Mouse (Mus musculus) kidney, embryonic 16.5 days (tissue): ENCODE results near the gene Pcnx2. TPM values are rescaled to one million over a fixed set of nuclear protein-coding genes. Genes with fewer than 3 reads are reported as not detected.

ENCODE experiments used
- ATAC-seq: fragments of 200-750 bp; cut with Nextera tagmentation; 2 replicates; pipeline ENCODE4 v1.8.0; 2017; ENCODE audit warnings: moderate TSS enrichment; ENCODE audit not compliant: low FRiP score, low TSS enrichment
- H3K27ac ChIP-seq: fragments of 300-500 bp; sonication (generic); 2 replicates; pipeline ENCODE4 v1.5.1; 2014; ENCODE audit warnings: low read length
- H3K27me3 ChIP-seq: fragments of 300-500 bp; sonication (generic); 2 replicates; pipeline ENCODE4 v1.6.1; 2014; ENCODE audit warnings: low read length, control low read depth, mixed read lengths; ENCODE audit not compliant: insufficient read depth
- H3K36me3 ChIP-seq: fragments of 300-500 bp; sonication (generic); 2 replicates; pipeline ENCODE4 v1.6.1; 2014; ENCODE audit warnings: low read length, control low read depth, mixed read lengths; ENCODE audit not compliant: insufficient read depth
- H3K4me1 ChIP-seq: fragments of 300-500 bp; sonication (generic); 2 replicates; pipeline ENCODE4 v1.6.1; 2014; ENCODE audit warnings: low read length, control low read depth, mixed read lengths; ENCODE audit not compliant: insufficient read depth
- H3K4me2 ChIP-seq: fragments of 300-500 bp; sonication (generic); replicated peaks from 2 replicates; pipeline ENCODE4 v1.6.1; 2014; ENCODE audit warnings: low read depth, low read length
- H3K4me3 ChIP-seq: fragments of 300-500 bp; sonication (generic); 2 replicates; pipeline ENCODE4 v1.5.1; 2014; ENCODE audit warnings: mild to moderate bottlenecking, low read length
- H3K9ac ChIP-seq: fragments of 300-500 bp; sonication (generic); replicated peaks from 2 replicates; pipeline ENCODE4 v1.6.1; 2014; ENCODE audit warnings: low read length
- H3K9me3 ChIP-seq: fragments of 300-500 bp; sonication (generic); 2 replicates; pipeline ENCODE4 v1.6.1; 2016; ENCODE audit warnings: low read length, control low read depth
- WGBS: fragments of 180-500 bp; shearing (Covaris S2); extraction: QIAGEN DNeasy Blood & Tissue Kit; methylation state at CpG from one replicate; pipeline ENCODE4 v1.1.7; 2014; 5-methylcytosine and 5-hydroxymethylcytosine counted together
- polyA plus RNA-seq: library from polyadenylated mRNA; unstranded; fragments of >200 nt; fragmentation: Nextera tagmentation; extraction: Ambion mirVana; gene quantifications from 2 replicates; pipeline ENCODE4 v1.2.1, GENCODE M21; 2015

Pcnx2 gene
- polyA plus RNA-seq, 1 experiment from 2014 or later: 0.27 TPM

GRCm38 (mm10) chr8:125905341-125905740 is 7.2 kb upstream of the Pcnx2 start:
- no peak overlapping the region for H3K4me2 ChIP-seq
- 72% methylated on average over 2 of the region's 2 CpGs for WGBS

GRCm38 (mm10) chr8:125902521-125902920 is 4.4 kb upstream of the Pcnx2 start:
- H3K4me1 ChIP-seq: peaks cover 11% of the 10 kb centered on the region
- H3K9ac ChIP-seq: no peak overlapping the region
- H3K27ac ChIP-seq: no peak overlapping the region
- no peak for ATAC-seq
- no peaks in the 10 kb centered on the region for H3K9me3 ChIP-seq
- H3K36me3 ChIP-seq: no peaks in the 10 kb centered on the region
- H3K4me3 ChIP-seq: no peak overlapping the region
- peaks cover 13% of the 10 kb centered on the region for H3K27me3 ChIP-seq
- no peak overlapping the region for H3K4me2 ChIP-seq
- 36% methylated on average over 3 of the region's 3 CpGs for WGBS

More at GRCm38 (mm10) chr8:125905341-125905740, 7.2 kb upstream of the Pcnx2 start:
- H3K4me1 ChIP-seq: no peaks in the 10 kb centered on the region
- H3K9ac ChIP-seq: no peak overlapping the region
- no peak overlapping the region for H3K4me3 ChIP-seq
- no peak overlapping the region for H3K27ac ChIP-seq
- no peaks in the 10 kb centered on the region for H3K9me3 ChIP-seq
- H3K36me3 ChIP-seq: no peaks in the 10 kb centered on the region
- H3K27me3 ChIP-seq: peaks cover 20% of the 10 kb centered on the region
- no peak for ATAC-seq

- Histone ChIP-seq H3K9ac (no peak overlapping the region), H3K4me1 (peaks cover 11% of the 10 kb centered on the region), H3K27me3 (peaks cover 22% of the 10 kb centered on the region), H3K9me3 (no peaks in the 10 kb centered on the region), H3K4me2 (no peak overlapping the region), H3K4me3 (no peak overlapping the region), H3K36me3 (no peaks in the 10 kb centered on the region), H3K27ac (no peak overlapping the region)
- no peak for ATAC-seq
- WGBS: 31% methylated on average over 2 of the region's 2 CpGs
Measured at GRCm38 (mm10) chr8:125901167-125901566, 3.0 kb upstream of the Pcnx2 start.

GRCm38 (mm10) chr8:125898899-125899298 is 782 bp upstream of the Pcnx2 start:
- H3K4me1 ChIP-seq: peaks cover 11% of the 10 kb centered on the region
- H3K9ac ChIP-seq: no peak overlapping the region
- H3K4me2 ChIP-seq: no peak overlapping the region
- no peaks in the 10 kb centered on the region for H3K36me3 ChIP-seq
- no peak for ATAC-seq
- no peak overlapping the region for H3K27ac ChIP-seq
- 2% methylated on average over 6 of the region's 6 CpGs for WGBS
- H3K4me3 ChIP-seq: no peak overlapping the region
- no peaks in the 10 kb centered on the region for H3K9me3 ChIP-seq
- peaks cover 22% of the 10 kb centered on the region for H3K27me3 ChIP-seq

GRCm38 (mm10) chr8:125897388-125897787 is 729 bp downstream of the Pcnx2 start:
- Histone ChIP-seq H3K4me1 (peaks cover 11% of the 10 kb centered on the region), H3K4me3 (no peak overlapping the region), H3K27me3 (peaks cover 22% of the 10 kb centered on the region), H3K9ac (no peak overlapping the region), H3K4me2 (no peak overlapping the region), H3K36me3 (no peaks in the 10 kb centered on the region), H3K27ac (no peak overlapping the region), H3K9me3 (no peaks in the 10 kb centered on the region)
- WGBS: 65% methylated on average over 11 of the region's 11 CpGs
- ATAC-seq: no peak

- Histone ChIP-seq H3K4me3 (no peak overlapping the region), H3K9me3 (no peaks in the 10 kb centered on the region), H3K27ac (no peak overlapping the region), H3K4me1 (no peaks in the 10 kb centered on the region), H3K36me3 (no peaks in the 10 kb centered on the region), H3K4me2 (no peak overlapping the region), H3K9ac (no peak overlapping the region), H3K27me3 (no peaks in the 10 kb centered on the region)
- no peak for ATAC-seq
- WGBS: 68% methylated on average over 3 of the region's 3 CpGs
Measured at GRCm38 (mm10) chr8:125889920-125890319, 8.2 kb downstream of the Pcnx2 start.

- Histone ChIP-seq H3K27ac (no peak overlapping the region), H3K4me2 (no peak overlapping the region), H3K9ac (no peak overlapping the region), H3K9me3 (no peaks in the 10 kb centered on the region), H3K27me3 (no peaks in the 10 kb centered on the region), H3K4me3 (no peak overlapping the region), H3K36me3 (no peaks in the 10 kb centered on the region), H3K4me1 (no peaks in the 10 kb centered on the region)
- 60% methylated on average over 9 of the region's 9 CpGs for WGBS
- no peak for ATAC-seq
Measured at GRCm38 (mm10) chr8:125887549-125887948, 10.6 kb downstream of the Pcnx2 start.

GRCm38 (mm10) chr8:125880447-125880846 is 17.7 kb downstream of the Pcnx2 start:
- no peak overlapping the region for H3K9ac ChIP-seq
- H3K4me1 ChIP-seq: no peaks in the 10 kb centered on the region
- no peak overlapping the region for H3K27ac ChIP-seq
- WGBS: 73% methylated on average over 4 of the region's 4 CpGs
- H3K4me3 ChIP-seq: no peak overlapping the region
- H3K27me3 ChIP-seq: no peaks in the 10 kb centered on the region
- H3K4me2 ChIP-seq: no peak overlapping the region
- H3K36me3 ChIP-seq: no peaks in the 10 kb centered on the region
- H3K9me3 ChIP-seq: no peaks in the 10 kb centered on the region
- ATAC-seq: no peak

- H3K4me2 ChIP-seq: no peak overlapping the region
- no peaks in the 10 kb centered on the region for H3K9me3 ChIP-seq
- ATAC-seq: peak; percentile 12; the same call in 1 of the 2 replicates
- H3K27me3 ChIP-seq: no peaks in the 10 kb centered on the region
- H3K27ac ChIP-seq: peak overlapping the region; percentile 80
- H3K9ac ChIP-seq: no peak overlapping the region
- peaks cover 28% of the 10 kb centered on the region for H3K4me1 ChIP-seq
- H3K4me3 ChIP-seq: no peak overlapping the region
- H3K36me3 ChIP-seq: no peaks in the 10 kb centered on the region
- 30% methylated on average over 2 of the region's 2 CpGs for WGBS
Measured at GRCm38 (mm10) chr8:125873250-125873534, 24.9 kb downstream of the Pcnx2 start.

GRCm38 (mm10) chr8:125872501-125873249 is 25.4 kb downstream of the Pcnx2 start:
- Histone ChIP-seq H3K36me3 (no peaks in the 10 kb centered on the region), H3K27ac (peak overlapping the region; percentile 80), H3K4me1 (peaks cover 28% of the 10 kb centered on the region), H3K4me2 (no peak overlapping the region), H3K9ac (0 out of 2 replicates have a peak overlapping the region, but pooled peaks have one; percentile 14), H3K27me3 (no peaks in the 10 kb centered on the region), H3K9me3 (no peaks in the 10 kb centered on the region), H3K4me3 (no peak overlapping the region)
- ATAC-seq: peak; percentile 58
- WGBS: 10% methylated on average over 9 of the region's 9 CpGs
